Mouse (Mus musculus) ES-Bruce4 (cell line): Measurements from ENCODE around the gene Gdap1l1. TPM values are rescaled to one million over a fixed set of nuclear protein-coding genes. Genes with fewer than 3 reads are reported as not detected.
"Not testable (repeated sequence)": the region's sequence is repeated elsewhere in the genome, so short reads cannot be mapped to it uniquely, and the experiment has no call there.

Source experiments
- H3K27ac ChIP-seq: 2 replicates; pipeline ENCODE4 v1.5.1; 2012; ENCODE audit warnings: low read length, inconsistent platforms; ENCODE audit not compliant: insufficient read depth
- H3K27me3 ChIP-seq: 2 replicates; pipeline ENCODE4 v1.6.1; 2012; ENCODE audit warnings: mild to moderate bottlenecking, low read length, inconsistent platforms; ENCODE audit not compliant: control insufficient read depth, poor library complexity, insufficient read depth, severe bottlenecking
- H3K36me3 ChIP-seq: 2 replicates; pipeline ENCODE4 v1.6.1; 2012; ENCODE audit warnings: inconsistent platforms, mild to moderate bottlenecking, low read length, moderate library complexity; ENCODE audit not compliant: control insufficient read depth, poor library complexity, insufficient read depth, severe bottlenecking
- H3K4me1 ChIP-seq: one replicate; pipeline ENCODE4 v1.8.1; 2011; ENCODE audit warnings: low read length; ENCODE audit not compliant: control insufficient read depth, insufficient read depth
- H3K4me3 ChIP-seq: 2 replicates; pipeline ENCODE4 v1.5.1; 2011; ENCODE audit warnings: low read depth, mild to moderate bottlenecking, low read length
- H3K9ac ChIP-seq: 2 replicates; pipeline ENCODE4 v1.6.1; 2012; ENCODE audit warnings: low read depth, mild to moderate bottlenecking, inconsistent platforms; ENCODE audit not compliant: poor library complexity, severe bottlenecking
- H3K9me3 ChIP-seq: replicated peaks from 2 replicates; pipeline ENCODE4 v1.6.1; 2012; ENCODE audit warnings: mild to moderate bottlenecking, low read length, inconsistent platforms; ENCODE audit not compliant: control insufficient read depth, poor library complexity, insufficient read depth, severe bottlenecking
- CTCF ChIP-seq: IDR thresholded peaks from one replicate; pipeline ENCODE4 v1.8.1; 2011; ENCODE audit warnings: low read depth, low read length
- EP300 ChIP-seq: IDR thresholded peaks from 2 replicates; pipeline ENCODE4 v1.6.1; 2011; ENCODE audit warnings: low read depth, low read length; ENCODE audit not compliant: insufficient read depth
- POLR2A ChIP-seq: IDR thresholded peaks from one replicate; pipeline ENCODE4 v1.8.1; 2011; ENCODE audit warnings: low read length; ENCODE audit not compliant: insufficient read depth
- polyA plus RNA-seq: library from polyadenylated mRNA; stranded (reverse); fragments of >200 nt; gene quantifications from 2 replicates; pipeline ENCODE4 v1.2.4, GENCODE M21; 2011; ENCODE audit warnings: low read depth; ENCODE audit not compliant: missing spikeins, insufficient read depth, insufficient read length

Gene Gdap1l1
- polyA plus RNA-seq, 1 experiment = 2.7 TPM

DNA sequence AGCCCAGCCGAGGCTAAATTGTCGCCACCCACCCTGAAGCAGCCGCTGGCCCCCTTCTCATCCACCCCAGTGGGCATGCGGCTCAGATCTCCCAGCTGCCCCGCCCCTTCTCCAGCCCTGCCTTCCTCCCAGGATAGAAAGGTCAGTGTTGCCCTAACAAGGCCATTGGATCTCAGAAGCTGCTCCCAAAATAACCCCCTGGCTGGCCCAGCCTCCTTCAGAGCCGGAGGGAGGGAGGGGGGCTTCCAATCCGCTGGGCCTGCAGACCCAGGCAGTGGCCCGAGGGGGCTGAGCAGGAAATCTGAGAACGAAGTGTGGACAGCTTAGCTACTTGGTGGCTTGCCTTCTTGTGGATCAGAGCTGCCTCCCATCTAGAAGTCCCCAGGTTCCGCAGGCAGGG is 40.4 kb upstream of the Gdap1l1 start, which contains the start of gene Jph2:
TSS of gene Jph2 (minus strand) at position 89 of the 400 bp plus-strand sequence.
- Histone ChIP-seq H3K27ac (no peak within 1 kb of the TSS), H3K36me3 (no peaks in the 10 kb centered on the region), H3K27me3 (no peaks in the 10 kb centered on the region), H3K9ac (no peak within 1 kb of the TSS), H3K4me3 (no peak within 1 kb of the TSS), H3K9me3 (no peaks in the 10 kb centered on the region), H3K4me1 (no peaks in the 10 kb centered on the region)
- no peak for TF ChIP-seq EP300

GRCm38 (mm10) chr2:163398770-163399169 is 39.5 kb upstream of the Gdap1l1 start:
- Histone ChIP-seq H3K4me1 (no peaks in the 10 kb centered on the region), H3K27me3 (no peaks in the 10 kb centered on the region), H3K27ac (no peak overlapping the region), H3K36me3 (no peaks in the 10 kb centered on the region), H3K9ac (no peak overlapping the region), H3K4me3 (no peak overlapping the region), H3K9me3 (no peaks in the 10 kb centered on the region)
- TF ChIP-seq EP300 = no peak
- TF ChIP-seq CTCF = no peak
- TF ChIP-seq POLR2A = no peak

DNA sequence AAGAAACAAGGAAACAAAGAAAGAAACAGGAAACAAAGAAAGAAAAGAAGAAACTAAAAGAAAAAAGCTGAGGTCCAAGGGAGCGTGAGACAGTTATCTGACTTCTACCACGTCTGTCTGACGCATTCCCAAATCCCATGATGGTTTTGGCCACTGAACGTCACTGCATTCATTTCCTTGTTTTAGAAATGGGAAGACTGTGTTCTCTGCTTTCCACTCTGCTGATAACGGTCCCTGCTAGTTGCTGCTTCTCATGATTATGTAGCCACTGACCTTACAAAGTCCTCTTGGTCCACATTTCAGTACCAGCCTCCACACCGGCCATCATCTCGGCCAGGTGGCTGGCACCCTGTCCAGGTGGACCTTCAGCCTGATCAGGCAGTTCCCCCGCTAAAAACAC is 39.1 kb upstream of the Gdap1l1 start:
- Histone ChIP-seq H3K4me3 (no peak overlapping the region), H3K27me3 (no peaks in the 10 kb centered on the region), H3K27ac (no peak overlapping the region), H3K9ac (no peak overlapping the region), H3K36me3 (no peaks in the 10 kb centered on the region), H3K4me1 (no peaks in the 10 kb centered on the region), H3K9me3 (no peaks in the 10 kb centered on the region)
- TF ChIP-seq EP300 (no peak), CTCF (no peak), POLR2A (no peak)

- TF ChIP-seq EP300 (no peak), CTCF (peak; percentile 43)
- Histone ChIP-seq H3K9me3 (no peaks in the 10 kb centered on the region), H3K4me1 (no peaks in the 10 kb centered on the region), H3K27ac (no peak overlapping the region), H3K4me3 (no peak overlapping the region), H3K9ac (no peak overlapping the region), H3K27me3 (no peaks in the 10 kb centered on the region), H3K36me3 (no peaks in the 10 kb centered on the region; the same call in none of the 2 replicates)
Observed at GRCm38 (mm10) chr2:163401221-163401620, 37.1 kb upstream of the Gdap1l1 start.

GRCm38 (mm10) chr2:163404037-163404815 is 34.0 kb upstream of the Gdap1l1 start:
- peaks cover 14% of the 10 kb centered on the region for H3K36me3 ChIP-seq
- TF ChIP-seq POLR2A (no peak), CTCF (no peak), EP300 (no peak)
- no peak overlapping the region for H3K4me3 ChIP-seq
- H3K27me3 ChIP-seq = no peaks in the 10 kb centered on the region
- no peaks in the 10 kb centered on the region for H3K9me3 ChIP-seq
- H3K9ac ChIP-seq = no peak overlapping the region
- no peaks in the 10 kb centered on the region for H3K4me1 ChIP-seq
- no peak overlapping the region for H3K27ac ChIP-seq

DNA sequence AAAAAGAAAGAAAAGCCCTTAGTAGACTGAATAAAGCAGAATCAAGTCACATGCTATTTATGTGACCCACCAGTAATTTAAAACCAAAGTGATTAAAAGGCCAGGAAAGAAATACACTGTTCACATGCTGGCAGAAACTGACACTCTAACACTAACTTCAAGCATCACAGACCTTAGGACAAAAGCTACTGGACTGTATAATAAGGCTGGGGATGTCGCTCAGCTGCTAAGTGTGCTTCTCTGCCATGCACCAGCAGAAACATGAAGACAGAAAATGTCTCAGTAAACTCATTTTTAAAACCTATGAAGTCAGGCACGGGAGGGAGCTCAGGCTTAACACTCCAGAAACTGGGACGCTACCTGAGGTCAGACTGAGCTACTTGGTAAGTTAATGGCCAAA is 28.1 kb upstream of the Gdap1l1 start:
- no peaks in the 10 kb centered on the region for H3K27me3 ChIP-seq
- no peak overlapping the region for H3K4me3 ChIP-seq
- TF ChIP-seq POLR2A = no peak
- TF ChIP-seq EP300 = no peak
- no peak for TF ChIP-seq CTCF
- no peaks in the 10 kb centered on the region for H3K9me3 ChIP-seq
- no peaks in the 10 kb centered on the region for H3K4me1 ChIP-seq
- H3K9ac ChIP-seq = no peak overlapping the region
- peaks cover 53% of the 10 kb centered on the region for H3K36me3 ChIP-seq
- H3K27ac ChIP-seq = no peak overlapping the region

GRCm38 (mm10) chr2:163411344-163411743 is 26.9 kb upstream of the Gdap1l1 start:
- not testable (repeated sequence) for H3K27me3 ChIP-seq, H3K4me1 ChIP-seq, H3K27ac ChIP-seq, H3K9me3 ChIP-seq, H3K4me3 ChIP-seq, H3K9ac ChIP-seq
- H3K36me3 ChIP-seq = peaks cover 53% of the 10 kb centered on the region
